Mouse (Mus musculus) C2C12 (cell line): ENCODE measurements around the gene Shbg.

ENCODE experiments used
- CEBPB ChIP-seq: IDR thresholded peaks from one replicate; pipeline ENCODE4 v1.6.1; 2011; ENCODE audit warnings: low read depth, mild to moderate bottlenecking, control low read depth, moderate library complexity
- CTCF ChIP-seq: IDR thresholded peaks from one replicate; pipeline ENCODE4 v1.5.1; 2011; ENCODE audit not compliant: control insufficient read depth, insufficient read depth, insufficient read length
- FOSL1 ChIP-seq: IDR thresholded peaks from one replicate; pipeline ENCODE4 v1.8.0; 2011; ENCODE audit warnings: mild to moderate bottlenecking, low read length; ENCODE audit not compliant: poor library complexity, insufficient read depth, severe bottlenecking
- MAX ChIP-seq: IDR thresholded peaks from one replicate; pipeline ENCODE4 v1.6.1; 2011; ENCODE audit warnings: mild to moderate bottlenecking, control low read depth
- MYOD1 ChIP-seq: IDR thresholded peaks from one replicate; pipeline ENCODE4 v1.6.1; 2011; ENCODE audit warnings: low read depth; ENCODE audit not compliant: control insufficient read depth, insufficient read length
- MYOG ChIP-seq: IDR thresholded peaks from one replicate; pipeline ENCODE4 v1.6.1; 2011; ENCODE audit not compliant: control insufficient read depth, insufficient read length; ENCODE audit errors: extremely low read depth
- USF1 ChIP-seq: IDR thresholded peaks from one replicate; pipeline ENCODE4 v1.6.1; 2011; ENCODE audit warnings: low read depth, mild to moderate bottlenecking, control low read depth, moderate library complexity

DNA sequence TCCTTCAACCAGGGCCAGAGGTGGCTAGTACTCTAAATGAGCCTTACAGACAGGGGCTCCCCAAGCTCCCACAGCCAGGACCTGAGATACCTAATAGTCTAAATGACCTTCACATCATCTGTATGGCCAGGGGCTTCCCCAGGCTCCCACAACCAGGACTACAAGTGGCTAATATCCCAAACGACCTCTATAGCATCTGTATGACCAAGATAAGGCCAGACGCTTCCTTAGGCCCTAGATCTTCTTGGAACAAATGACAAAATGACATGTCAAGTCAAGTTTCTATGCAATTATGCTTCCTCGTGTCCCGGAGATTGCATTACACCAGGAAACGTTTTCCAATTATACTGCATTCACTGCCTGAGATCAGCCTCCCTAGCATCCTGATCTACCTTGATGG, 41.4 kb downstream of the Shbg start:
- TF ChIP-seq CTCF (no peak), MYOD1 (no peak), CEBPB (no peak), USF1 (no peak), MAX (no peak), FOSL1 (no peak), MYOG (no peak)
